Mouse (Mus musculus) brain, embryonic 14.5 days (tissue): ENCODE results near the gene Hoxa4. TPM values are rescaled to one million over a fixed set of nuclear protein-coding genes. Genes with fewer than 3 reads are reported as not detected.

Source experiments
- DNase-seq: peaks from one replicate; pipeline ENCODE4 v3.0.0-alpha.2; 2011; ENCODE audit warnings: low read depth
- CTCF ChIP-seq: fragments of 200-500 bp; IDR thresholded peaks from 2 replicates; pipeline ENCODE4 v1.5.1; 2012; ENCODE audit warnings: inconsistent platforms, mild to moderate bottlenecking, moderate library complexity, borderline replicate concordance; ENCODE audit not compliant: insufficient read depth, insufficient read length; ENCODE audit errors: extremely low read depth
- POLR2A ChIP-seq: fragments of 200-500 bp; IDR thresholded peaks from 2 replicates; pipeline ENCODE4 v1.6.1; 2012; ENCODE audit warnings: mild to moderate bottlenecking, inconsistent platforms, borderline replicate concordance; ENCODE audit not compliant: poor library complexity, insufficient read depth, insufficient read length, severe bottlenecking; ENCODE audit errors: extremely low read depth
- polyA plus RNA-seq: library from polyadenylated mRNA; depleted of rRNA; stranded (reverse); fragments of >200 nt; gene quantifications from 2 replicates; pipeline ENCODE4 v1.2.3, GENCODE M21; 2012

Hoxa4 gene
- polyA plus RNA-seq, 1 experiment = 16.4 TPM

DNA sequence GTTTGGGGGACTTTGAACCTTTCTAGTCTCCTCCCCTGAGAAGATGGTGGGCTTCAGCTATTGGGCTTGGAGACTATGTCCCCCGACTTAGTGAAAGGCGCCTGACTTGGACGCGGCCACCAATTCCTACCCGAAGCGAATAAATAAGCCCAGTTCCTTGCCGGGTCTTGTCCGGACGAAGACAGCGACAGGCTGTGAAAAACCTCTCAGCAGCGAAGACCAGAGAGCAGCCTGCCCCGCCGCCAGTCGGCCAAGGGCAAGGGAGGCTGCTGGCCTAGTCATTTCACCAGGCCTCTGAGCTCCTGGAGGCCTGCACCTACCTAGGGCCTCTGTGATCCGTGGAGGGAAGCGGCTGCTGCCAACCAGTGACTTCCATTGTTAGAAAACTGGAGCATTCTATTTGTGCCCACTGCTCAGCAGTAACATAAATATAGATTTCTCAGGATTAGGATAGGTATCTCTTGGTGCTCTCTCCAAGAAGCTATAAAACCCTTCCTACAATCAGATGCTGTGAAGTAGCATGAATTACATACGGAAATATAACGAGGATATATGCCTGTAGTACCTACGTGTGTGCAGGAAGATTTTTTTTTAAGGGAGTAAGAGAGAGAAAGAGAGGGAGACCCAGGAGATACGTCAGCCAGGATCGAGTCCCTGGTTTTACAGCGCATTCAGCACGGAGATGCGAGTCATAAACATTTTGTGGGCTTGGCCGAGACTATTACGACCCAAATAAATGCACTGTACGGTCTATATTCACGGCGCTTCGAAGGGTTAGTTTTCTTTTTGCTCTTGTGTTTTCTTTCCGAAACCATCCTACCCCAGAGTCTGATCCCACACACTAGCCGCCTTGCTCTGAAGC, 28.7 kb upstream of the Hoxa4 start:
- TF ChIP-seq CTCF (no peak), POLR2A (no peak)
- no peak for DNase-seq

GRCm38 (mm10) chr6:52219234-52219942, 27.8 kb upstream of the Hoxa4 start:
- DNase-seq = no peak
- no peak for TF ChIP-seq POLR2A
- TF ChIP-seq CTCF = no peak

GRCm38 (mm10) chr6:52218643-52219215, 27.2 kb upstream of the Hoxa4 start:
- DNase-seq = no peak
- TF ChIP-seq POLR2A (no peak), CTCF (no peak)

GRCm38 (mm10) chr6:52217895-52218642, 26.5 kb upstream of the Hoxa4 start:
- DNase-seq = no peak
- no peak for TF ChIP-seq CTCF

DNA sequence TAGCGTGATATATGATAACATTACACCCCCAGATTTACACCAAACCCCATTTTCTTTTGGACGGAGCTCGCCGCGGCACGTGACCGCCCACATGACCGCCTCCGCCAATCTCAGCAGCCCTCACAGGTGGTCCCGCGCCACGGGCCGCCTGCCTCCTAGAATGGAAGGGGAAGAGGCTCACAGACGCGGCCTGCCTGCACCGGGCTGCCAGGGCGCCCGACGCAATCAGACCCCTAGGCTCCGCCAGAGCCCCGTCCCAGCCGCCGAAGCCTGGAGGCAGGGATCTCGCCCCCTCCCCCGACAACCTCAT, 25.9 kb upstream of the Hoxa4 start:
- DNase-seq = no peak
- TF ChIP-seq CTCF = no peak
- TF ChIP-seq POLR2A = no peak

DNA sequence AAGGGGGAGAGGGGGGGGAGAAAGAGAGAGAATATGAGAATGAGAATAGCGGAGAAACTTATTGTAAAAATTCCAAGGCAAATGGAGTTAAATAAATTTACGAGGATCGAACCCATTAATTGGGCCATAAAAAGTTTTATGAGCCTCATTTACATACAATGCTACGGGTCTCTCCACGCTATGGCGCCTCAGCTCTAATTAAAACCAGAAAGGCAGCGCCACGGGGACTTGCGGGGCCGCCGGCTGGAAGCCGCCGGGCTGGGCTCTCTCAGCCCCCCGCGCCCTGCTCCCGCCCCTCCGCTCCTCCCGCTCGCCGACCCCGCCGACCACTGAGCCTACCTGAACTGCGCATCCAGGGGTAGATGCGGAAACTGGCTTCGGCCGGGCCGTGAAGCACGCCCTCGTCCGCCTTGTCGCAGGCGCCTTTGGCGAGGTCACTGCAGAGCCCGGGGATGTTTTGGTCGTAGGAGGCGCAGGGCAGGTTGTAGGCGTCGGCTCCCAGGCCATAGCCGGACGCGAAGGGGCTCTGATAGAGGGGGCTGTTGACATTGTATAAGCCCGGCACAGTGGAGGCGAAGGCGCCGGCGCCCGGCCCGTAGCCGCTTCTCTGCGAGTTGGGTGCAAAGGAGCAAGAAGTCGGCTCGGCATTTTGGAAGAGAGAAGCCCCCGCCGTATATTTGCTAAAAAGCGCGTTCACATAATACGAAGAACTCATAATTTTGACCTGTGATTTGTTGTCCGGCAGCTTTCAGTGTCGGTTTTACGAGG, 25.3 kb upstream of the Hoxa4 start:
- DNase-seq = no peak
- no peak for TF ChIP-seq CTCF
- no peak for TF ChIP-seq POLR2A

GRCm38 (mm10) chr6:52215771-52216535, 24.4 kb upstream of the Hoxa4 start:
- DNase-seq = no peak
- TF ChIP-seq POLR2A = no peak

DNA sequence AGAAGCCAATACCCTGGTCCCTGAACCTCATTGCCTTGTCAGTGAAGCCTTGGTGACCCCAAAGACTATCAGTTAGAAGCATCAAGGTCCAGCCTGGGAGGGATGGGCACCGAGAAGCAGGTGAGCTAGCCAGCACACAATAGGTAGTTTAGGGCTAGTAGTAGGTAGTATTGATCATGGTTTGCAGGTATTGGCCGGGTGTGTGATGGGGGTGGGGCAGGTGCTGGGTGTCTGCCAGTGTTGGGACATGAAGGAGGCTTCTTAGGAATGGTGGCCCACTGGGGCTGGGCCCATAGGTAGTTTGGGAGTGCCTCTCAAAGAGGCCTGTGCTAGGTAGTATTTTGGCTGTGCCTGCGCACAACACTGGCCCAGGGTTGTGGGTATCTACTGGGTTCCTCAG, 23.5 kb upstream of the Hoxa4 start:
- TF ChIP-seq POLR2A = no peak

GRCm38 (mm10) chr6:52214271-52214670, 22.7 kb upstream of the Hoxa4 start:
- TF ChIP-seq POLR2A = no peak
- no peak for TF ChIP-seq CTCF
- no peak for DNase-seq

More for the DNA sequence above, 23.5 kb upstream of the Hoxa4 start:
- DNase-seq = no peak

- DNase-seq = no peak
- no peak for TF ChIP-seq CTCF
- TF ChIP-seq POLR2A = no peak
Observed at GRCm38 (mm10) chr6:52213119-52213986, 21.8 kb upstream of the Hoxa4 start, which contains the start of the genes Hoxa3 and Gm28308. TSS of gene Hoxa3 (minus strand) at chr6:52213336. TSS of gene Gm28308 (minus strand) at chr6:52213339.

DNA sequence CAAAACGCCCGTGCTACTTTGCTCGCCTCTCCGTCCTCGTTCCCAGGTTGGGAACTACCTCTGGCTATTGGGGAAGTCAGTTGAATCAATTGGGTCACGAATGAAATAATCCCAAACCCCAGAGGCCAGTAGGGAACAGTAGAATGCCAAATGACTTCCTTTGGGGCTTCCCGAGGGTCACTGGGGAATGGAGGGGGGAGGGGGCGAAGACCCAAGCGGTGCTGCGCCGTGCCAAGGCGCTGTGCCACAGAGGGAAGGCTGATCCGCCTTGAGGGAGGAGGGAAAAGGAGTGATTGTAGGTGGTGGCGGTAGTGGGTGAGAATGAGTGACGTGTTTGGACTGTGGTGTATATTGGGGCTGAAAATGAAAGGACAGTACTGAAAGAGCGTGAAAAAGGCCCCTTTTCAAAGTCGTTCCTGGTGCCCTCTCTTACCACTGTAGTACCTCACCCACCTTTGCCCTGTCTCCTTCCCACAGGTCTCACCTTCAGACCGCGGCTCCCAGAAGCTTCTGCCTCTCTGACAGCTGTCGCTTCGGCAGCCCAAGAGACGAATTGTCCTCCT, 21.1 kb upstream of the Hoxa4 start:
- TF ChIP-seq POLR2A = no peak
- no peak for TF ChIP-seq CTCF
- DNase-seq = no peak
